Mouse (Mus musculus) cerebellum, adult 9-11 months (tissue): ENCODE results near the gene Arid5b.

ENCODE experiments used
- DNase-seq: peaks from one replicate; pipeline ENCODE4 v3.0.0; 2022

The Arid5b gene

DNA sequence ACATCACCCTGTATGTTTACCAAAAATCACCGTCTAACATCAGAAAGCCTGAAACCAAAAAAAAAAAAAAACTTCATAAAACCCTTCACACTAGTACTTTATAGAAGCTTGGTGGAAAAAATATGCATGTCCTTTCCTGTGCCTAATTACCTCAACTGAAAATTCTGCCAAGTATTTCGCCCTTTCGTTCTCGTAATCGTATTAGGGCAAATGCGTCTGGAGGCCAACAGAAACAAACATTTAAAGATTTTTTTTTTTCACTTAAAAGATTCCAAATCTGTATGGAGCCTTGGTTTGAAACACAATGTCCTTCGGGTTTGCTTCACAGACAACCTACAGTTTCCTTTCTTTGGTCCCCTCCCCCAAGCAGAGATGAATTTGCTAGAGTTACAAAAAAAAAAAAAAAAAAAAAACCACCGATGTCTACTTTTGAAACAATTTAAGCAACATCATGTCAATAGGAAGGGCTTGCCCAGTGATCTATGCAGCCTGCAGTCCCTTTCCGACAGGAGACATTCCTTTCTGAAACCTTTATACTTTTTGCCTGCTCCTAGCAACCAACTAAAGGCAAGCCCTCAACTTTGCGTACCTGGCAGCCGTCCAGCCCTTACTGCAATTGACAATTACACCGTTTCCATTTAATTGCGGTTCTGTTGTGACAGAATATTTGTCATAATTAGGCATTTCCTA lies 86.7 kb downstream of the Arid5b start:
- DNase-seq = peak; percentile 64

GRCm38 (mm10) chr10:68191146-68191545 lies 87.4 kb downstream of the Arid5b start:
- no peak for DNase-seq

DNA sequence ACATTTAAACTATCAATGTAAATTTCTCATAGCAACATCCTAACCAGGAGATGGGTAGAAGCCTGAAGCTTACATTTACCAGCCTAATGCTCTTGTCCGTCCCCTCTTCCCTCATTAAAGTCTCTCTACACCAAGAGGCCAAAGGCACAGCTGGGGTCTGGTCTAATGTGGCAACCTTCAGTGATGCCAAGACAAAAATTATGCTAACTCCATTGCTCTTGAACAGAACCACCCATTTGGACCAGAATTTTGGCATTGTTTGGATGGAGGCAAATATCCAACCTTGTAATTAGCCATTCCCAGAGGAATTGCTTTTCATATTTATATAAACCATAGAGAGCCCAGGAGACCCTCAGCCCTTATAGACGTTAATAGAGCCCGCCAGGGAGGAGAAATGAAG lies 88.7 kb downstream of the Arid5b start:
- no peak for DNase-seq

DNA sequence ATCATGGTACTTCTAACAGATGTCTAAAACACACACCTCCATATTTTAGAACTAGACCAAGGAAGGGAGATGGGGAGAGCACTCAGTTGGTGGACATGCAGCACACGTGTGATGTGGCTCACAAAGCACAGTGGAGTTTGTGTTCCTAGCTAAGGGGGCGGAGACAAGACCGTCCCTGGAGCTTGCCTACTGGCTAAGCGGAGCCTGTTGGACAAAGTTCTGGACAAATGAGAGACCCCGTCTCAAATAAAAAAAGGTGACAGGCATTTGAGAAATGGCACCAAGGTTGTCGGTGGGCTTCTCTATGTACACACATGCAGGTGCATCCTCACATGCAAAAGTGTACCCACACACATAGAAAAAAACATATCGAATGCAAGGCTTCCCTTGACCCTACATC lies 95.4 kb downstream of the Arid5b start:
- DNase-seq = no peak

DNA sequence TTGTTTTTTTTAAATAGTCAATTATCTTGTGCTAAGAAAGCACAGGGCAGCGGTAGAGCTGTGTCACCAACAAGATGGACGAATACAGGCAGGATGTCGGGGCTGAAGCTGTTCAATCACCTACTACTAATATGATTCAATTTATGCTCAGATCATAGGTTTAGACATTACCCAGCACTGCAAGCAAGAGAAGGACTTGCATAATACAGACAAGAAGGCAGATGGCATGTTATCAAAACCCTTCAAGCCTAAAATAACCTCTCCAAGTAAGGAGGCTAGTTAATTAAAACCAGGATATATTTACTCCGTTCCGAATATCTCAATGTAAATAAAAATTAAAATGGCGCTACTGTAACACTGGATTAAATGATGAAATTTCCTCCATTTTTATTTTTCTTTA lies 96.3 kb downstream of the Arid5b start:
- DNase-seq = no peak

DNA sequence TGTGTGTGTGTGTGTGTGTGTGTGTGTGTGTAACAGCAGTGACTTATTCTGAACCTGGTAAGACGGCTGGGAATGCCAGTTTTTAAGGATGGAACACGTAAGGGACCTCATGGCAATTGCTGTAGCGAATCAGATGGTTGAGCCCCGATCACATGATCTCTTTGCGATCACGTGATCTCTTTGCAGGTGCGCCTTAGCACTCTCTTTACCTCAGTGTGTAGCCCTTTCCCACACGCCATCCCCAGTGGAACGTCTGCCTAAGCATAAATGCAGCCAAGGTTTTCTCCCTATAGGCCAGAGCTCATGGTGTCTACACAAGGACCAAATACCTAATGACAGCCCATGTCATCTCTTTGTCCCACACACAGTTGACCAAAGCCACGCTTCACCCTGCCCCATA lies 97.4 kb downstream of the Arid5b start:
- no peak for DNase-seq

GRCm38 (mm10) chr10:68180721-68181120 lies 97.8 kb downstream of the Arid5b start:
- no peak for DNase-seq

DNA sequence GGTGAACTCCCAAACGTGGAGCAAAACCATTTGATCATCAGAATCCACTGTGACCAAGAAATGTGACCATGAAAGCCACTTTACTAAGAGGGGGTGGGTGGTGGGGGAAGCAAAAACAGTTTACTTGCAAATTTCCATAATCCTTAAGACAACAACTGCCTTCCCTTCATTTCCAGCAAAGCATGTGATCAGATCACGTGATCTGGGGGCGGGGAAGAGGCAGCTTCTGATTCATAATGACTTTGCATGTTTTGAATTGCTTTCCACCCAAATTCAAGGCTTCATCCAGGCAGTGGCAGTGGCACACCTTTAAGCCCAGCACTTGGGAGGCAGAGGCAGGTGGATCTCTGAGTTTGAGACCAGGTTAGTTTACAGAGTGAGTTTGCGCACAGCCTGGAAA lies 98.4 kb downstream of the Arid5b start:
- DNase-seq = no peak

DNA sequence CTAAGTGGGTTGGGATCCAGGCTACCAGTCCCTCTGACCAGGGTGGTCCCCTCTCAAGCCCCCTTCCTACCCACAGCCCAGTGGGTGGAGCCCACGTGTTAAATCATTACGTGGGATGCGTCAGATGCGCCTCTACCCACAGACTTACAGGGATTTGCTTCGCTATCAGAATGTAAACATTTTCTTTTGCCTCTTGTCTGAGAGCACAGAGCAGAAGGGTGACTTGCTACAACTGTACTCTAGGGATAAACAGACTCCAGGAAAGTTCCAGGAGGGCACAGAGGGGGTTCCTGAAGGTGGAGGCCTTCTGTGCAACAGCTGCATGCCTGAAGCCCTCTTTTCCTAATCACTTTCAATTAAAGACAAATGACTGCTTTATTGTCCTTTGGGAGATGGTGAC lies 98.8 kb downstream of the Arid5b start:
- no peak for DNase-seq

DNA sequence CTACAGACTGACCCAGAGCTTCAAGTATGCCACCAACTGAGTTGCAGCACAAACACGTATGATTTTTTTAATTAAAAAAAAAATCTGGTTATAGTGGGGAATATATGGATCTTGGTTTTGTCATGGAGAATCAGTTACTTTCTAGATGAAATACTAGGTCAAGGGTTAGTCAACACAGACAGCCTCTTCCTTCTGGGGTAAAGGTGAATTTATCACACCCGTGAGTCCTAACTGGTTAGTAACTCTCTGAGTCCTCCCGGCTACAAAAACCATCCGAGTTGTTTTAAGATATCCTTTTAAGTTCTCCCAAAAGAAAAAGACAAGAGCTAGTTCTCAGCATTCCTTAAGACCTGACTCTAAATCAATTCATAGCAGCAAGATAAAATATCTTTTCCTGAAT lies 99.2 kb downstream of the Arid5b start:
- DNase-seq = no peak

GRCm38 (mm10) chr10:68177697-68178485 lies 100.6 kb downstream of the Arid5b start:
- no peak for DNase-seq

DNA sequence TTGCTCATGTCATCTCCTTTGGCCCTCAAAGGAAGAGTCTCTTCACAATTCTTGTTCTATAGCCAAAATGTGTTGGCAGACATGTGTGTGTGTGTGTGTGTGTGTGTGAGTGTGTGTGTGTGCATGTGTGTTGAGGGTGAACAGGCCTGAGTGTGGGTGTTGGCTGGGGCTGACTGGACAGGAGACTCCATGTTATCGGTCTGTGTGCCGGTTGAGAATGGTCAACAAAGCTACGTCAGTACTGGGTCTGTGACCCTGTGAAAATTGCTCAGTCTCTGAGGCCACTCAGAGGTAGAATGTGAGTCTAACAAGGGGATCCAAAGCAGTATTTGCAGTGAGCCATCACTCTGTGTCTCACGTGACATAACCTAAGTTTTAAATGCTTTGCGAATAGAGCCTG lies 102.7 kb downstream of the Arid5b start:
- no peak for DNase-seq

GRCm38 (mm10) chr10:68173634-68174033 lies 104.9 kb downstream of the Arid5b start:
- no peak for DNase-seq

- no peak for DNase-seq
Observed at GRCm38 (mm10) chr10:68172906-68173305, 105.6 kb downstream of the Arid5b start.

DNA sequence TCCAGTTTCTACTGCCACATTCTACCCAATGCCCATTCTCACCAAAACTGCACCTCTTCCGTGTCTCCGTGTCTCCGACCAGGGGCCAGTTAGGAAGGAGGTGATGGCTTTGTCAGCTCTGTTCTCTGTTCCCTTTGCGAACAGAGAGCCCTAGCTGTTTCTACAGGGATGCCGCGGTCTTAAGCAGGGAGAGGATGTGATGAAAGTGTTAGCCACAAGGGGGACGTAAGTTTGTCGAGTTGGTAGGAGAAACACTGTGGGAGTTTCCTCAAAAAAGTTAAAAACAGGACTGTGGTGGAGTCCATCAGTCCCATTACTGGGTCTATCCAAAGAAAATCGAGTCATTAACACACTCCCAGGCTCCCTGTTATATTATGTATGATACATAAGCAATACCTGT lies 106.6 kb downstream of the Arid5b start:
- DNase-seq = no peak

DNA sequence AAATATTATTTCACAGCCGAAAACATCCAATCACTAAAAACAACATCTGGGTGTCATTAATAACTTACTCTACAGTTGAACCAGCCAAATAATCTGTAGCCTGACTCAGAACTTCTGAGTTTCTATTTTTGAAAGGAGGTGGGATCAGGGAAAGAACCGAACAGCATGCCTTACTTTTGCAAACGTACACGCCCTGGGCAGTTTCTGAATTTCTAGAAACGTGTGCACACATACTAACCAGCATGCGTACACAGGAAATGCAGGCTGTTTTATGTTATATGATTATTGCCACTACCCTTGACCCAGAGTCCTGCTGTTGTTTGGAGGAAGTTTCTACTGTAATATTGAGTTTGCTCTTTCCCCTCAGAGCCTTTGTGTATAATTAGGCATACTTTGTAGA lies 109.9 kb downstream of the Arid5b start:
- no peak for DNase-seq

DNA sequence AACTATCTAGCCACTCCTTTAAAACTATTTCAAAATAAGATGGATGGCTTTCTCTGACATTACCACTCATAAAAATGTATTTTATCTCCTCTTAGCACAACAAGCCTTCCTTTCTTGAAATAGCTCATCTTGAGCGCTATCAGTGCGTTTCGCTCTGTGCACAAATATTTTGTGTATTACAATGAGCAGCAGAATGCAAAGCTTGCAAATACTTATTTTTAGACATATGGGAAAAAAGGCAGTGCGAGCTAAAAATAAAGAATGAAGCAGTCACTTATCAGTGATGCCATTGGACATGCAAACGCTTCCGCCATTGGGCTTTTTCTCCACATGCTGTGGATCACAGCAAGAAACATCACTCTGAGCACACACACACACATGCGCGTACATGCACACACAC lies 110.4 kb downstream of the Arid5b start:
- DNase-seq = no peak

DNA sequence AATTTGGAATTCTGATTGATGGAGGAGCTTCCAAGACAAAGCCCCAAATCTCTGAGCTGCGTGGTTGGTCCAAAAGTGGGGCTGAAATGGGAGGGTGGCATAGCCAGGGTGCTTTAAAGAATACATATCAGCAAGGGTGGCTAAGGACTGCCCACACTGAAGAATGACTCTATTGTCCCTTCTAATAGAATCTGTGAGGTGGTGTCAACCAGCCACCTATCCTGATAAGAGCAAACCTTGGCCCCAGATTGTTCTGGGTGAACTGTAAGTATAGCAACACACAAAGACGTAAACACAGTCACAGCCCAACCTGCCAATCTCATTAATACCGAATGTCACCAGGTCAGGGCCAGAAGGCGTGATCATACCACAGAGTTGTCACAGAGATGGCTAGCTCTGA lies 111.4 kb downstream of the Arid5b start:
- DNase-seq = no peak

DNA sequence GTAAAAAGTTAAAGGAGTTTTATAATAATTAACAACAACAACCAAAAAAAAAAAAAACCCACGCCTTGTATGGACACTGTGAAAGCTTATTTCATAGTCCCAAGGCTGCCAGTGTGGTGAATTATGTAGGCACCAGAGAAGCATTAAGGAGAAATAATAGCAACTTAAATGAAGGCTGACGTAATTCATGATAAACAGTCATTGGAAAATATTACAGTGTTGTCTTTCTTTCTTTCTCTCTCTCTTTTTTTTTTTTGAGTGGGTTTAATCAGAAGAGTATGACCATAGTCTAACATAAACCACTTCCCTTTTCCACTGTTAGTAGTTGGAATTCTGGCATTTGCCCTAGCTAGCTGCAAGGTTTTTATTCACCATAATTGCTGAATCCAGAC lies 111.8 kb downstream of the Arid5b start:
- no peak for DNase-seq

DNA sequence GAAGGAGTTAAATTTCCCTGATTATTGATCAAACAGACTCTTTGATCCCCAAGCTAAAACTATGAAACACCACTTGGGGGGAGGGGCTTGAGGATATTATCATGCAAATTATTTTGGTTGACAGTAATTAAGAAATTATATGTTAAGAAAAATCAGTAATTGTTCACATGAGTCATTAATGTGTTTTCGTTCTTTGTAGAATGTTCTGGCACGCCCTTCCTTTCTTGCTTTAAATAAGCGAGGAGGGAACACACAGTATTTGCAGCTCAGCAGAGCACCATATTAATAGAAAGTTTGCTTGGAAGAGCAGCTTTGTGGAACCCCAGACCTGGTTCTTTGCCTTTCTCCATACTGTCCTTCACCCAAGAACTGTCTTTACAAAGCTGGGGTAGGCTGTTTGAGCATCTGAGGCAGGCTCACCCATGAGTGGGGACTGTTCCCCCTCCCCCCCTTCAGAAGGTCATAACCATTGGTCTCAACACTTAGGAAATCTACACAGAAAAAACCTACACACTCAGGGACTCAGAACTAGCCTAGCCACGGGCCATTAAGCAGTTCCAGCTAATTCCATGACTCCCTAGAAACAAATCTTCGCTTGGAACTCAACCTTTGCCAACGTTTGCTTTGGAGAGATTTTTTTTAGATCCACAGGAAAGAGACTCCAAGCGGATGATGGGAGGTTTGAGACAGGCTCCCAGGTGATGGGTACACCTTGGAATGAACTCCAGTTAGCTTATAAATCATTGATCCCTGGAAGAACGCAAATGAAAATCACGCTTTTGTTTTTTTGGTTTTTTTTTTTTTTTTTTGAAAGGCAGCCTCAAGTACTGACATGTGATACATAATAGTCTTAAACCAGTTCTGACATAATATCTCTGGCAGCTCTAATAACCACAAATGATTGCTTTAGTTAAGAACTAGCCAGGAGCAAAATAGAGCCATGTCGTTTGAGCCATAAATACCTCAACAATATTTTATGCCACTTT lies 112.5 kb downstream of the Arid5b start:
- no peak for DNase-seq

- no peak for DNase-seq
Observed at GRCm38 (mm10) chr10:68164723-68165706, 113.5 kb downstream of the Arid5b start.

DNA sequence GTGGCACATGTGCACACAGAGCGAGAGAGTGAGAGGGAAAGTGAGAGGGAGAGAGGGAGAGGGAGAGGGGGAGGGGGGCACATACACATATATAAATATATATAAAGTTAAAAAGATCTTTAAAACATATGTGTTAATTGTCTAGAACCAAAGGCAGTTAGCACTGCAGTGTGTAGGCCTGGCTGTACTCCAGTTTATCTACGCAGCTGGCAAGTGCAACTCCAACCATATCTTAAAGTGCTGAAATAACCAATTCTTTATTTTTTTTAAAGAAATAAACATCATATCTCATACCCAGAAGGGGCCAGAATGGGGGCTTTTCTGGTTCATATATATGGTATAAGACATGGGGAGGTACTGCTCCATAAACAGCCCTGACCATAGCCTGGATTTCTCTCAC lies 114.4 kb downstream of the Arid5b start:
- DNase-seq = no peak
